Mouse (Mus musculus): ENCODE results near the gene Hif3a. TPM values are rescaled to one million over a fixed set of nuclear protein-coding genes. Genes with fewer than 3 reads are reported as not detected.

Hif3a gene
- polyA plus RNA-seq, 1 experiment: not detected

DNA sequence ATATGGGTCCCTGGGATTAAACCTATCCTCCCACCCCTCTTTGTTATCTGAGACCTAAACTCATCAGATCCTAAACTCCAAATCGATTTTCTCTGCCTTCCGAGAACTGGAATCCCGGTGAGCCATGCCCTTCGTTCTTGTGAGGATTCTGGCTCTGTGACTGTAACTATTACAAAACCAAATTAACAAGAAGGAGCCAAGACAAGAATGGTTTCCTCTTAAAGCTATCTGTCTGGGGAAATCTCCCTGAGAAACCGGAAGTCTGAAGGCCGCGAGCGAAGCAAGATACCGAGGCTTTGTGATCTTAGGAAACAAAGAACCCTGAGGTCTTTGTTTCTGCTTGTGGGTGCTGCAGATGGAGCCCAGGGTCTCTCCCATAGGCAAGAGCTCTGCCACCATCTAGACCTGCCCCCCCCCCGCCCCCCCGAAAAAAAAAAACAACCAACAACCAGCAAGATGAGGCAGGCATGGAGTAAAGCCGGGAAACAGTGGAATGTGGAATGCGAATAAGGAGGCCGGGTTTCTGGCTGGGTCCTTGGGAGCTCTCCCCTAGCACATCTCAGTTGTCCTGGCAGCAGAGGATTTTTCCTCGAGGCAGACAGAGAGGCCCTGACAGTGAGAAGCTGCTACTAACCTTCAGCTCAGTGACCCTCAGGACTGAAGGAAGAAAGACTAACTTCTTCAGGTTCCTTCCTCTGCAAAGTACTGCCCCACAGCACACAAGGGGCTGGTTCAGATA is 72.1 kb downstream of the Hif3a start:
- H3K4me3 ChIP-seq (ENCODE audit: insufficient read depth, poor library complexity, severe bottlenecking): no peak overlapping the region
- H3K79me2 ChIP-seq (ENCODE audit: control insufficient read depth, insufficient read depth): no peaks in the 10 kb centered on the region
- H3K27me3 ChIP-seq (ENCODE audit: control insufficient read depth, insufficient read depth, insufficient read length): no peaks in the 10 kb centered on the region
- H3K79me3 ChIP-seq (ENCODE audit: low read depth): no peaks in the 10 kb centered on the region
- H3ac ChIP-seq (ENCODE audit: control insufficient read depth, insufficient read length, low read depth): no peak overlapping the region
- no peak for TF ChIP-seq CEBPB (IDR thresholded peaks at IDR 0.05; ENCODE audit: low read depth)
- TF ChIP-seq MAX (IDR thresholded peaks at IDR 0.05): no peak
- TF ChIP-seq CTCF (IDR thresholded peaks at IDR 0.05; ENCODE audit: control insufficient read depth, insufficient read depth, insufficient read length): no peak
- no peak for TF ChIP-seq MYOD1 (IDR thresholded peaks at IDR 0.05; ENCODE audit: control insufficient read depth, insufficient read length, low read depth)
- TF ChIP-seq FOSL1 (IDR thresholded peaks at IDR 0.05; ENCODE audit: insufficient read depth, low read length, poor library complexity, severe bottlenecking): no peak
- H3K36me3 ChIP-seq (ENCODE audit: control insufficient read depth, insufficient read depth): no peaks in the 10 kb centered on the region

DNA sequence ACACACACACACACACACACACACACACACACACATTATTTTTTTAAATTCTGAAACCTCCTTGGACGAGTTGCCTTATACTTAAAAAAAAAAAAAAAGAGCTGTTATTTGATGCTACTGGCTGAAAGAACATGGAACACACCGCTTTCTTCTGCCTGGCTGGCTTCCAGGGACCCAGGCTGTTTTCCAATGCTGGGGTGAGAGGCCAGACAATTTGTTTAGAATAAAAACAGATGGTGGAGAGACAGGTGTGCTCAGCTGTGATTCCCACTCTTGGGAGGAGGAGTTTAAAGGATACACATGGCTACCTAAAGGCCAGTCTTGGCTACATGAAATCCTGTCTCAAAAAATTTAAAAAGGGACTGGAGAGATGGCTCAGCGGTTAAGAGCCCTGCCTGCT is 73.8 kb downstream of the Hif3a start:
- H3K79me2 ChIP-seq (ENCODE audit: control insufficient read depth, insufficient read depth): no peaks in the 10 kb centered on the region
- no peak overlapping the region for H3ac ChIP-seq (ENCODE audit: control insufficient read depth, insufficient read length, low read depth)
- TF ChIP-seq MYOG (IDR thresholded peaks at IDR 0.05; ENCODE audit: control insufficient read depth, extremely low read depth, insufficient read length): no peak
- TF ChIP-seq CEBPB (IDR thresholded peaks at IDR 0.05; ENCODE audit: low read depth): no peak
- TF ChIP-seq FOSL1 (IDR thresholded peaks at IDR 0.05; ENCODE audit: insufficient read depth, low read length, poor library complexity, severe bottlenecking): no peak
- no peak for TF ChIP-seq USF1 (IDR thresholded peaks at IDR 0.05; ENCODE audit: low read depth)
- TF ChIP-seq MAX (IDR thresholded peaks at IDR 0.05): no peak
- no peak for TF ChIP-seq MYOD1 (IDR thresholded peaks at IDR 0.05; ENCODE audit: control insufficient read depth, insufficient read length, low read depth)
- TF ChIP-seq CTCF (IDR thresholded peaks at IDR 0.05; ENCODE audit: control insufficient read depth, insufficient read depth, insufficient read length): no peak
- no peaks in the 10 kb centered on the region for H3K79me3 ChIP-seq (ENCODE audit: low read depth)
- no peaks in the 10 kb centered on the region for H3K27me3 ChIP-seq (ENCODE audit: control insufficient read depth, insufficient read depth, insufficient read length)
- no peak overlapping the region for H3K4me3 ChIP-seq (ENCODE audit: insufficient read depth, poor library complexity, severe bottlenecking)
- H3K36me3 ChIP-seq (ENCODE audit: control insufficient read depth, insufficient read depth): no peaks in the 10 kb centered on the region

DNA sequence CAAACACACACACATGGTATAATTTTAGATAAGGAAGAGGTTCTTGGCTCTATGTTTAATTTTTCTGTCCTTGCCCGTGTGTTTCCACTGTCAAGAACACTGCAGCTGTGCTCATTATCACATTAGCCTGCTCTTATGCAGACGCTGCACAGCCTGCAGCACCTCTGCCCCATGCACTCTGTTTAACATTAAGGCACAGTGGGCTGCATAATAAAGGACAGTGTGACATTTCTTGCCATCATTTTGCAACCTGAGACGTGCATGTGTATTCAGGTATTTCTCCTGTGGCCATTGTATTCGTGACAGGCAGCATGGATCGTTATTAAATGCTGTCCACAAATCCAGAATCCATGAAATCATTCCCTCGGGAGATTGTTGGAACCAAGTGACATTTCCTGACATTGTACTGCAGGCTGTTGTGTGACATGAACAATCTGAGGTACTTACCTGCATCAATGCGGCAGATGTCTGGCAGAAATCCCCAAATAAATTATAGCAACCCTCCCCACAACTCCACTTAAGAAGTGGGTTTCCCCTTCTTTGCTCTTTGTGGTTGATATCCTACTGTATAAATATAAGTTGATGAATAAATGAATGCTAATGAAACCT is 74.6 kb downstream of the Hif3a start:
- H3ac ChIP-seq (ENCODE audit: control insufficient read depth, insufficient read length, low read depth): no peak overlapping the region
- TF ChIP-seq FOSL1 (IDR thresholded peaks at IDR 0.05; ENCODE audit: insufficient read depth, low read length, poor library complexity, severe bottlenecking) (no peak), MAX (IDR thresholded peaks at IDR 0.05) (no peak), USF1 (IDR thresholded peaks at IDR 0.05; ENCODE audit: low read depth) (no peak), CEBPB (IDR thresholded peaks at IDR 0.05; ENCODE audit: low read depth) (no peak), CTCF (IDR thresholded peaks at IDR 0.05; ENCODE audit: control insufficient read depth, insufficient read depth, insufficient read length) (no peak), MYOG (IDR thresholded peaks at IDR 0.05; ENCODE audit: control insufficient read depth, extremely low read depth, insufficient read length) (no peak), MYOD1 (IDR thresholded peaks at IDR 0.05; ENCODE audit: control insufficient read depth, insufficient read length, low read depth) (no peak)
- no peaks in the 10 kb centered on the region for H3K79me2 ChIP-seq (ENCODE audit: control insufficient read depth, insufficient read depth)
- H3K79me3 ChIP-seq (ENCODE audit: low read depth): no peaks in the 10 kb centered on the region
- no peaks in the 10 kb centered on the region for H3K27me3 ChIP-seq (ENCODE audit: control insufficient read depth, insufficient read depth, insufficient read length)
- H3K36me3 ChIP-seq (ENCODE audit: control insufficient read depth, insufficient read depth): no peaks in the 10 kb centered on the region
- no peak overlapping the region for H3K4me3 ChIP-seq (ENCODE audit: insufficient read depth, poor library complexity, severe bottlenecking)

DNA sequence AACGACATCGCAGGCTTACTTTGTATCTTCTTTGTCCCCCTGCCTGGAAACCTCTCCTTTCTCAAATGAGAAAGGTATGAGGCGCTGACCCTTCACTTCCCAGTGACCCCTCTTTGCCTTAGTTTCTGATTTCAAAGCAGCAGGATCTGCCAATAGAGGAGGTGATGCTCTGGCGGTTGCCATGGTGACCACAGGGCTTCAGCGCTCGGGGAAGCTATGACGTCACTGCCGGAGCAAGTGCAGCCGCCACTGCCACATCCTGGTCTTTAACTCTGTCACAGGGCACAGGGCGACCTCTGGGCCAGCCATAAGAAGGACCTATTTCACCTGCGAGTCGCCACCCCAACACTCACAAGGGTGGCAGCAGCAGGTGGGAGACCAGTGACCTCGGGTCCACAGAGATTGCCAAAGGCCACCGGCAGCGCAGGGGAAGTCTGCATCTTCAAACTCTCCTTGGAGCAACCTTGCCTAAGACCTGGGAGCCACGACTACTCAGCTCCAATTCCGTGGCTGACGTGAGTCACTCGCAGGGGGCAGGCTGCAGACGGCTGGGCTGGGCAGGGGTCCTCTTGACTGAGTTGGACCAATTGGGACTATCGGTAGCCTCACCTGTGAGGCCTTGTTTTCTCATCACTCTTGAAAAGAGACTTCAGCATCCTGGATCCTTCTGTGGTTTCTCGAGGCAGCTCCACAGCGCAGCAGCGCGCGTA is 79.2 kb downstream of the Hif3a start, which contains the start of gene Gm42372:
Gene Gm42372 (plus strand): TSS at position 228 of the 710 bp plus-strand sequence.
- H3K36me3 ChIP-seq (ENCODE audit: control insufficient read depth, insufficient read depth): no peaks in the 10 kb centered on the region
- H3K4me3 ChIP-seq (ENCODE audit: insufficient read depth, poor library complexity, severe bottlenecking): no peak within 1 kb of the TSS
- no peaks in the 10 kb centered on the region for H3K27me3 ChIP-seq (ENCODE audit: control insufficient read depth, insufficient read depth, insufficient read length)
- no peak within 1 kb of the TSS for H3ac ChIP-seq (ENCODE audit: control insufficient read depth, insufficient read length, low read depth)
- TF ChIP-seq MYOG (IDR thresholded peaks at IDR 0.05; ENCODE audit: control insufficient read depth, extremely low read depth, insufficient read length) (no peak), MYOD1 (IDR thresholded peaks at IDR 0.05; ENCODE audit: control insufficient read depth, insufficient read length, low read depth) (no peak), CTCF (IDR thresholded peaks at IDR 0.05; ENCODE audit: control insufficient read depth, insufficient read depth, insufficient read length) (no peak), FOSL1 (IDR thresholded peaks at IDR 0.05; ENCODE audit: insufficient read depth, low read length, poor library complexity, severe bottlenecking) (no peak), CEBPB (IDR thresholded peaks at IDR 0.05; ENCODE audit: low read depth) (no peak)
- no peaks in the 10 kb centered on the region for H3K79me3 ChIP-seq (ENCODE audit: low read depth)
- H3K79me2 ChIP-seq (ENCODE audit: control insufficient read depth, insufficient read depth): no peaks in the 10 kb centered on the region

Other genes starting within 250 kb of the Hif3a start
- 50.4 TPM for gene Strn4, start 246.5 kb downstream of the Hif3a start, polyA plus RNA-seq (2012; fragmentation: generic; extraction: Trizol)
- gene Fkrp, start 245.7 kb downstream of the Hif3a start, polyA plus RNA-seq (2012; fragmentation: generic; extraction: Trizol): 28.9 TPM
- gene Prkd2, start 219.5 kb downstream of the Hif3a start, polyA plus RNA-seq (2012; fragmentation: generic; extraction: Trizol): 5.5 TPM
- 5.3 TPM for gene Dact3, start 187.1 kb downstream of the Hif3a start, polyA plus RNA-seq (2012; fragmentation: generic; extraction: Trizol)
- 2.6 TPM for gene Gng8, start 170.6 kb downstream of the Hif3a start, polyA plus RNA-seq (2012; fragmentation: generic; extraction: Trizol)
- gene Ptgir, start 155.9 kb downstream of the Hif3a start, polyA plus RNA-seq (2012; fragmentation: generic; extraction: Trizol): 5.7 TPM
- 365 TPM for gene Calm3, start 138.3 kb downstream of the Hif3a start, polyA plus RNA-seq (2012; fragmentation: generic; extraction: Trizol)
- 12.6 TPM for gene Pnmal2, start 117.7 kb downstream of the Hif3a start, polyA plus RNA-seq (2012; fragmentation: generic; extraction: Trizol)
- not detected for gene Pnmal1, start 102.7 kb downstream of the Hif3a start, polyA plus RNA-seq (2012; fragmentation: generic; extraction: Trizol)
- gene Gm42372, start 79.3 kb downstream of the Hif3a start, polyA plus RNA-seq (2012; fragmentation: generic; extraction: Trizol): not detected
- gene Ccdc8, start 69.7 kb downstream of the Hif3a start, polyA plus RNA-seq (2012; fragmentation: generic; extraction: Trizol): 9.7 TPM
- gene Ppp5c, start 34.5 kb downstream of the Hif3a start, polyA plus RNA-seq (2012; fragmentation: generic; extraction: Trizol): 143 TPM
- not detected for gene Psg16, start 11.6 kb upstream of the Hif3a start, polyA plus RNA-seq (2012; fragmentation: generic; extraction: Trizol)
- not detected for gene Ceacam3, start 87.9 kb upstream of the Hif3a start, polyA plus RNA-seq (2012; fragmentation: generic; extraction: Trizol)
- not detected for gene Psg29, start 141.1 kb upstream of the Hif3a start, polyA plus RNA-seq (2012; fragmentation: generic; extraction: Trizol)